Mouse (Mus musculus): Measurements from ENCODE around the gene Tktl1. TPM values are rescaled to one million over a fixed set of nuclear protein-coding genes. Genes with fewer than 3 reads are reported as not detected.

The Tktl1 gene
- not detected for total RNA-seq (2023)

GRCm38 (mm10) chrX:74176959-74177358, at the start of gene Tktl1:
Gene Tktl1 (plus strand): TSS chrX:74177259.

GRCm38 (mm10) chrX:74135263-74135662, 41.8 kb upstream of the Tktl1 start, which contains the start of gene Mecp2:
Gene Mecp2 (minus strand): TSS chrX:74135363.

GRCm38 (mm10) chrX:74167738-74168137, 9.3 kb upstream of the Tktl1 start, which contains the start of gene Tex28:
Gene Tex28 (minus strand): TSS chrX:74167838.

GRCm38 (mm10) chrX:74249615-74250014, 72.6 kb downstream of the Tktl1 start, which contains the start of gene Flna:
Gene Flna (minus strand): TSS chrX:74249820.

GRCm38 (mm10) chrX:74254153-74254887, 77.3 kb downstream of the Tktl1 start, which contains the start of gene Emd:
Gene Emd (plus strand): TSS chrX:74254687.

Other genes starting within 250 kb of the Tktl1 start
- 3.4 TPM for gene Renbp, start 246.4 kb upstream of the Tktl1 start, total RNA-seq (2023)
- gene Hcfc1, start 210.9 kb upstream of the Tktl1 start, total RNA-seq (2023), result 93.0 TPM
- gene Irak1, start 153.3 kb upstream of the Tktl1 start, total RNA-seq (2023), result 127 TPM
- gene Opn1mw, start 49.8 kb upstream of the Tktl1 start, total RNA-seq (2023), result not detected
- 47.1 TPM for gene Mecp2, start 41.9 kb upstream of the Tktl1 start, total RNA-seq (2023)
- gene Tex28, start 9.4 kb upstream of the Tktl1 start, total RNA-seq (2023), result not detected
- gene Flna, start 72.6 kb downstream of the Tktl1 start, total RNA-seq (2023), result 592 TPM
- 82.0 TPM for gene Emd, start 77.4 kb downstream of the Tktl1 start, total RNA-seq (2023)
- 710 TPM for gene Rpl10, start 93.6 kb downstream of the Tktl1 start, total RNA-seq (2023)
- gene Taz, start 104.7 kb downstream of the Tktl1 start, total RNA-seq (2023), result 77.2 TPM
- 8.8 TPM for gene Dnase1l1, start 105.1 kb downstream of the Tktl1 start, total RNA-seq (2023)
- gene Atp6ap1, start 119.8 kb downstream of the Tktl1 start, total RNA-seq (2023), result 90.2 TPM
- 176 TPM for gene Gdi1, start 127.7 kb downstream of the Tktl1 start, total RNA-seq (2023)
- 68.6 TPM for gene Fam50a, start 135.8 kb downstream of the Tktl1 start, total RNA-seq (2023)
- 11.0 TPM for gene Plxna3, start 151.8 kb downstream of the Tktl1 start, total RNA-seq (2023)
- 27.9 TPM for gene Lage3, start 176.4 kb downstream of the Tktl1 start, total RNA-seq (2023)
- 20.9 TPM for gene Ubl4a, start 196.0 kb downstream of the Tktl1 start, total RNA-seq (2023)
- gene Slc10a3, start 196.1 kb downstream of the Tktl1 start, total RNA-seq (2023), result 16.1 TPM
- gene Fam3a, start 216.0 kb downstream of the Tktl1 start, total RNA-seq (2023), result 23.0 TPM
- gene Ikbkg, start 216.0 kb downstream of the Tktl1 start, total RNA-seq (2023), result 58.8 TPM

All from CD8-positive naive resting alpha-beta T cell, adult 57 days (primary cell).